Comparison of ENCODE assay signal across 26 mouse cellular contexts in genomic region chr5:34652961-34653360, GRCm38 (mm10). TPM values are rescaled to one million over a fixed set of nuclear protein-coding genes. Genes with fewer than 3 reads are reported as not detected.
DNase-seq lines count a peak whose midpoint lies in the region; ATAC-seq and TF ChIP-seq lines count a peak whose summit lies in the region.
"Had no signal": no experiment of that assay in that cellular context is flagged by ENCODE, and none has a peak within 500 bp of the region (broad histone marks: within the 10 kb centered on the region; RNA-seq: fewer than 3 reads in every experiment).

No protein-coding gene starts in this region.

- H3K9ac ChIP-seq in intestine, embryonic 14.5 days (ENCODE audit: low read length) = no peak overlapping the region
- H3K9ac ChIP-seq in intestine, postnatal 0 days (ENCODE audit: low read depth, low read length) = no peak overlapping the region
- H3K9ac ChIP-seq: embryonic facial prominence, embryonic 13.5 days; forebrain, postnatal 0 days; hindbrain, embryonic 13.5 days had no signal

- H3K4me2 ChIP-seq in intestine, embryonic 14.5 days (ENCODE audit: low read length) = no peak overlapping the region
- no peak overlapping the region for H3K4me2 ChIP-seq in intestine, postnatal 0 days (replicated peaks; ENCODE audit: low read depth)
- H3K4me2 ChIP-seq: embryonic facial prominence, embryonic 13.5 days; heart, embryonic 11.5 days; hindbrain, embryonic 13.5 days had no signal

- ATAC-seq in intestine, embryonic 14.5 days (replicated peaks; ENCODE audit: low FRiP score, low TSS enrichment, low read depth) = no peak
- ATAC-seq in intestine, postnatal 0 days = no peak
- 0 out of 2 replicates have a peak, but pooled peaks have one; percentile 23 for ATAC-seq in erythroblast, adult 5-6 weeks (replicated peaks; ENCODE audit: low FRiP score, poor library complexity, severe bottlenecking)
- peak; percentile 74 for ATAC-seq in megakaryocyte progenitor cell, adult 5-6 weeks (replicated peaks; ENCODE audit: poor library complexity)
- ATAC-seq: activated CD4-positive, CD25-positive, alpha-beta regulatory T cell, adult 4 months; CD4-positive, CD25-positive, alpha-beta regulatory T cell, adult 4 months; forebrain, embryonic 14.5 days; forebrain, postnatal 0 days; hindbrain, embryonic 16.5 days; intestine, embryonic 16.5 days had no signal

- H3K4me1 ChIP-seq in intestine, embryonic 14.5 days (replicated peaks; ENCODE audit: control insufficient read depth, insufficient read depth, low read length) = no peaks in the 10 kb centered on the region
- H3K4me1 ChIP-seq in intestine, postnatal 0 days (replicated peaks; ENCODE audit: control insufficient read depth, insufficient read depth, low read length) = no peaks in the 10 kb centered on the region
- H3K4me1 ChIP-seq: embryonic facial prominence, embryonic 10.5 days; embryonic facial prominence, embryonic 13.5 days; hindbrain, embryonic 10.5 days; hindbrain, embryonic 13.5 days had no signal

- no peaks in the 10 kb centered on the region for H3K9me3 ChIP-seq in intestine, embryonic 14.5 days (ENCODE audit: control insufficient read depth, low read length)
- no peaks in the 10 kb centered on the region for H3K9me3 ChIP-seq in intestine, postnatal 0 days (ENCODE audit: control insufficient read depth)
- H3K9me3 ChIP-seq: embryonic facial prominence, embryonic 10.5 days; embryonic facial prominence, embryonic 13.5 days; hindbrain, embryonic 10.5 days; hindbrain, embryonic 13.5 days had no signal

- peaks cover 93% of the 10 kb centered on the region for H3K36me3 ChIP-seq in intestine, embryonic 14.5 days (ENCODE audit: control insufficient read depth, insufficient read depth, low read length)
- H3K36me3 ChIP-seq in intestine, postnatal 0 days (ENCODE audit: control insufficient read depth, insufficient read depth) = peaks cover 85% of the 10 kb centered on the region

- WGBS in intestine, embryonic 14.5 days = 82% methylated on average over 5 of the region's 5 CpGs
- WGBS in intestine, postnatal 0 days = 81% methylated on average over 5 of the region's 5 CpGs

- no peak overlapping the region for H3K27ac ChIP-seq in intestine, embryonic 14.5 days (ENCODE audit: low read depth)
- no peak overlapping the region for H3K27ac ChIP-seq in intestine, postnatal 0 days (ENCODE audit: low read depth, low read length)
- H3K27ac ChIP-seq: embryonic facial prominence, embryonic 10.5 days; embryonic facial prominence, embryonic 13.5 days; gastrocnemius, adult 2 months; heart, adult 2 months; hindbrain, embryonic 10.5 days; hindbrain, embryonic 13.5 days had no signal

- TF ChIP-seq CTCF in intestine, postnatal 0 days (IDR thresholded peaks at IDR 0.05; ENCODE audit: low read depth) = no peak

- H3K4me3 ChIP-seq in intestine, embryonic 14.5 days (ENCODE audit: low read depth, low read length) = no peak overlapping the region
- no peak overlapping the region for H3K4me3 ChIP-seq in intestine, postnatal 0 days (ENCODE audit: low read depth, low read length)
- H3K4me3 ChIP-seq: embryonic facial prominence, embryonic 10.5 days; embryonic facial prominence, embryonic 13.5 days; gastrocnemius, adult 2 months; heart, adult 2 months; hindbrain, embryonic 10.5 days; hindbrain, embryonic 13.5 days had no signal

- no peaks in the 10 kb centered on the region for H3K27me3 ChIP-seq in intestine, embryonic 14.5 days (replicated peaks; ENCODE audit: control insufficient read depth, insufficient read depth, low read length)
- H3K27me3 ChIP-seq in intestine, postnatal 0 days (replicated peaks; ENCODE audit: control insufficient read depth, insufficient read depth, low read length) = no peaks in the 10 kb centered on the region
- H3K27me3 ChIP-seq: embryonic facial prominence, embryonic 13.5 days; hindbrain, embryonic 13.5 days had no signal

- DNase-seq in intestine, embryonic 14.5 days (ENCODE audit: low spot score) = peak; percentile 42
- DNase-seq in cerebellum, postnatal 25 days = no peak
- DNase-seq in embryo, embryonic 11 days = no peak
- DNase-seq: adrenal gland, adult 8-10 months; adrenal gland, postnatal 25 days; cerebellum, adult 11-12 months; cerebellum, adult 8-10 months; cerebellum, postnatal 10 days; forebrain, postnatal 0 days; gastrocnemius, adult 2 months; gastrocnemius, postnatal 14 days; heart, adult 2 months; heart, postnatal 36 days had no signal

RNA-seq across cellular contexts. Expression of gene Nop14, which starts 7.0 kb away (rescaled TPM):
- polyA plus RNA-seq in intestine, embryonic 14.5 days (2014; fragmentation: Nextera tagmentation; extraction: Ambion mirVana) = 28.6 and 31.5 TPM in 2 replicates
- 12.5 and 13.8 TPM in 2 replicates for polyA plus RNA-seq in intestine, postnatal 0 days (2015; fragmentation: Nextera tagmentation; extraction: Ambion mirVana)
- total RNA-seq in erythroblast, adult 5-6 weeks (2015; ENCODE audit: low replicate concordance) = 3.3 and 6.5 TPM in 2 replicates
- 7.0 and 8.4 TPM in 2 replicates for total RNA-seq in erythroblast, adult 5-6 weeks (2017; ENCODE audit: low replicate concordance)
- total RNA-seq in megakaryocyte progenitor cell, adult 5-6 weeks (2015) = 31.0 and 32.9 TPM in 2 replicates
- 47.3 and 70.3 TPM in 2 replicates for total RNA-seq in megakaryocyte progenitor cell, adult 5-6 weeks (2017)

RNA-seq across cellular contexts. Expression of gene Grk4, which starts 7.2 kb away (rescaled TPM):
- polyA plus RNA-seq in intestine, embryonic 14.5 days (2014; fragmentation: Nextera tagmentation; extraction: Ambion mirVana) = 1.6 and 2.2 TPM in 2 replicates
- 1.1 and 2.0 TPM in 2 replicates for polyA plus RNA-seq in intestine, postnatal 0 days (2015; fragmentation: Nextera tagmentation; extraction: Ambion mirVana)
- total RNA-seq in erythroblast, adult 5-6 weeks (2015; ENCODE audit: low replicate concordance) = 0.63 TPM in 1 of 2 replicates, not detected in the other
- 0.51 and 0.56 TPM in 2 replicates for total RNA-seq in erythroblast, adult 5-6 weeks (2017; ENCODE audit: low replicate concordance)
- total RNA-seq in megakaryocyte progenitor cell, adult 5-6 weeks (2015) = 1.1 and 1.2 TPM in 2 replicates
- 0.41 and 1.1 TPM in 2 replicates for total RNA-seq in megakaryocyte progenitor cell, adult 5-6 weeks (2017)

RNA-seq across cellular contexts. Expression of gene Mfsd10, which starts 15.9 kb away (rescaled TPM):
- 121 and 128 TPM in 2 replicates for polyA plus RNA-seq in intestine, embryonic 14.5 days (2014; fragmentation: Nextera tagmentation; extraction: Ambion mirVana)
- polyA plus RNA-seq in intestine, postnatal 0 days (2015; fragmentation: Nextera tagmentation; extraction: Ambion mirVana) = 27.9 and 31.4 TPM in 2 replicates
- 23.2 and 40.9 TPM in 2 replicates for total RNA-seq in erythroblast, adult 5-6 weeks (2015; ENCODE audit: low replicate concordance)
- total RNA-seq in erythroblast, adult 5-6 weeks (2017; ENCODE audit: low replicate concordance) = 24.1 and 30.1 TPM in 2 replicates
- 195 and 211 TPM in 2 replicates for total RNA-seq in megakaryocyte progenitor cell, adult 5-6 weeks (2015)
- total RNA-seq in megakaryocyte progenitor cell, adult 5-6 weeks (2017) = 116 and 143 TPM in 2 replicates

Comparison
In these comparisons a context has a peak if more than half of its experiments do, and no peak if none do; other contexts are left out.
1. ATAC-seq: peak in erythroblast, adult 5-6 weeks (single experiment) and megakaryocyte progenitor cell, adult 5-6 weeks (single experiment); none in intestine, embryonic 14.5 days (single experiment) and intestine, postnatal 0 days (single experiment).